Mouse (Mus musculus) stomach, embryonic 14.5 days (tissue): ENCODE measurements around the gene Shroom1. TPM values are rescaled to one million over a fixed set of nuclear protein-coding genes. Genes with fewer than 3 reads are reported as not detected.

Experiments used
- ATAC-seq: fragments of 200-750 bp; cut with Nextera tagmentation; 2 replicates; pipeline ENCODE4 v1.8.0; 2017; ENCODE audit warnings: low read depth, moderate TSS enrichment; ENCODE audit not compliant: insufficient number of reproducible peaks, insufficient read depth, low FRiP score
- H3K27ac ChIP-seq: fragments of 300-500 bp; sonication (generic); 2 replicates; pipeline ENCODE4 v1.5.1; 2014; ENCODE audit warnings: mild to moderate bottlenecking, low read length, moderate library complexity, mixed read lengths
- H3K27me3 ChIP-seq: fragments of 300-500 bp; sonication (generic); 2 replicates; pipeline ENCODE4 v1.6.1; 2014; ENCODE audit warnings: low read length, control low read depth, mixed read lengths; ENCODE audit not compliant: control insufficient read depth, insufficient read depth
- H3K36me3 ChIP-seq: fragments of 300-500 bp; sonication (generic); 2 replicates; pipeline ENCODE4 v1.6.1; 2014; ENCODE audit warnings: mild to moderate bottlenecking, control low read depth, low read length, moderate library complexity, mixed read lengths; ENCODE audit not compliant: control insufficient read depth, insufficient read depth
- H3K4me1 ChIP-seq: fragments of 300-500 bp; sonication (generic); 2 replicates; pipeline ENCODE4 v1.6.1; 2014; ENCODE audit warnings: low read length, control low read depth, mixed read lengths; ENCODE audit not compliant: control insufficient read depth, insufficient read depth
- H3K4me2 ChIP-seq: fragments of 300-500 bp; sonication (generic); replicated peaks from 2 replicates; pipeline ENCODE4 v1.6.1; 2014; ENCODE audit warnings: low read depth, low read length, control low read depth
- H3K4me3 ChIP-seq: fragments of 300-500 bp; sonication (generic); 2 replicates; pipeline ENCODE4 v1.5.1; 2014; ENCODE audit warnings: low read depth, low read length, control low read depth
- H3K9ac ChIP-seq: fragments of 300-500 bp; sonication (generic); replicated peaks from 2 replicates; pipeline ENCODE4 v1.6.1; 2014; ENCODE audit warnings: low read depth, mild to moderate bottlenecking, control low read depth, low read length, moderate library complexity, mixed read lengths
- H3K9me3 ChIP-seq: fragments of 300-500 bp; sonication (generic); 2 replicates; pipeline ENCODE4 v1.6.1; 2016; ENCODE audit warnings: low read depth, low read length, control low read depth; ENCODE audit not compliant: control insufficient read depth
- WGBS: fragments of 180-500 bp; shearing (Covaris S2); extraction: QIAGEN DNeasy Blood & Tissue Kit; methylation state at CpG from one replicate; pipeline ENCODE4 v1.1.7; 2014; 5-methylcytosine and 5-hydroxymethylcytosine counted together
- polyA plus RNA-seq: library from polyadenylated mRNA; unstranded; fragments of >200 nt; fragmentation: Nextera tagmentation; extraction: Ambion mirVana; gene quantifications from 2 replicates; pipeline ENCODE4 v1.2.1, GENCODE M21; 2014

Shroom1 gene
- polyA plus RNA-seq, 1 experiment from 2014 or later: 1.1 TPM

- no peaks in the 10 kb centered on the region for H3K36me3 ChIP-seq
- H3K4me1 ChIP-seq: no peaks in the 10 kb centered on the region
- H3K27ac ChIP-seq: no peak overlapping the region
- H3K9ac ChIP-seq: no peak overlapping the region
- no peaks in the 10 kb centered on the region for H3K9me3 ChIP-seq
- H3K27me3 ChIP-seq: no peaks in the 10 kb centered on the region
- H3K4me2 ChIP-seq: no peak overlapping the region
- no peak for ATAC-seq
- no peak overlapping the region for H3K4me3 ChIP-seq
- WGBS: 82% methylated on average over 5 of the region's 5 CpGs
Measured at GRCm38 (mm10) chr11:53503738-53504137, 46.7 kb downstream of the Shroom1 start.

GRCm38 (mm10) chr11:53504376-53504775 is 47.4 kb downstream of the Shroom1 start:
- H3K9ac ChIP-seq: no peak overlapping the region
- ATAC-seq: no peak
- WGBS: 77% methylated on average over 8 of the region's 8 CpGs
- no peak overlapping the region for H3K4me2 ChIP-seq
- H3K4me3 ChIP-seq: no peak overlapping the region
- no peaks in the 10 kb centered on the region for H3K9me3 ChIP-seq
- no peaks in the 10 kb centered on the region for H3K27me3 ChIP-seq
- H3K36me3 ChIP-seq: no peaks in the 10 kb centered on the region
- no peaks in the 10 kb centered on the region for H3K4me1 ChIP-seq
- H3K27ac ChIP-seq: no peak overlapping the region

- Histone ChIP-seq H3K4me3 (no peak overlapping the region), H3K9ac (no peak overlapping the region), H3K36me3 (no peaks in the 10 kb centered on the region), H3K27ac (no peak overlapping the region), H3K4me1 (no peaks in the 10 kb centered on the region), H3K9me3 (no peaks in the 10 kb centered on the region), H3K4me2 (no peak overlapping the region), H3K27me3 (no peaks in the 10 kb centered on the region)
- 68% methylated on average over 5 of the region's 5 CpGs for WGBS
- no peak for ATAC-seq
Measured at GRCm38 (mm10) chr11:53505026-53505663, 48.1 kb downstream of the Shroom1 start.

GRCm38 (mm10) chr11:53507098-53507805 is 50.2 kb downstream of the Shroom1 start:
- Histone ChIP-seq H3K9ac (no peak overlapping the region), H3K4me2 (no peak overlapping the region), H3K4me3 (no peak overlapping the region), H3K4me1 (no peaks in the 10 kb centered on the region), H3K36me3 (no peaks in the 10 kb centered on the region), H3K9me3 (no peaks in the 10 kb centered on the region), H3K27ac (no peak overlapping the region), H3K27me3 (no peaks in the 10 kb centered on the region)
- ATAC-seq: no peak
- WGBS: 82% methylated on average over 9 of the region's 9 CpGs

- no peaks in the 10 kb centered on the region for H3K4me1 ChIP-seq
- H3K4me2 ChIP-seq: no peak overlapping the region
- 67% methylated on average over 7 of the region's 7 CpGs for WGBS
- H3K4me3 ChIP-seq: no peak overlapping the region
- no peaks in the 10 kb centered on the region for H3K27me3 ChIP-seq
- no peak overlapping the region for H3K27ac ChIP-seq
- ATAC-seq: no peak
- H3K36me3 ChIP-seq: no peaks in the 10 kb centered on the region
- no peaks in the 10 kb centered on the region for H3K9me3 ChIP-seq
- H3K9ac ChIP-seq: no peak overlapping the region
Measured at GRCm38 (mm10) chr11:53508152-53508551, 51.1 kb downstream of the Shroom1 start.

- H3K4me2 ChIP-seq: no peak overlapping the region
- H3K27me3 ChIP-seq: no peaks in the 10 kb centered on the region
- no peak overlapping the region for H3K9ac ChIP-seq
- no peak overlapping the region for H3K4me3 ChIP-seq
- no peaks in the 10 kb centered on the region for H3K9me3 ChIP-seq
- 41% methylated on average over 3 of the region's 3 CpGs for WGBS
- ATAC-seq: no peak
- H3K4me1 ChIP-seq: no peaks in the 10 kb centered on the region
- H3K36me3 ChIP-seq: no peaks in the 10 kb centered on the region
- no peak overlapping the region for H3K27ac ChIP-seq
Measured at GRCm38 (mm10) chr11:53508591-53508990, 51.6 kb downstream of the Shroom1 start.

GRCm38 (mm10) chr11:53510351-53510750 is 53.3 kb downstream of the Shroom1 start:
- Histone ChIP-seq H3K4me1 (no peaks in the 10 kb centered on the region), H3K9me3 (no peaks in the 10 kb centered on the region), H3K27ac (no peak overlapping the region), H3K4me3 (no peak overlapping the region), H3K27me3 (no peaks in the 10 kb centered on the region), H3K36me3 (no peaks in the 10 kb centered on the region), H3K9ac (no peak overlapping the region), H3K4me2 (no peak overlapping the region)
- WGBS: 50% methylated on average over 5 of the region's 5 CpGs
- ATAC-seq: no peak

- Histone ChIP-seq H3K27ac (no peak overlapping the region), H3K4me2 (no peak overlapping the region), H3K27me3 (no peaks in the 10 kb centered on the region), H3K4me3 (no peak overlapping the region), H3K9ac (no peak overlapping the region), H3K9me3 (no peaks in the 10 kb centered on the region), H3K4me1 (peaks cover 16% of the 10 kb centered on the region; the same call in 1 of the 2 replicates), H3K36me3 (no peaks in the 10 kb centered on the region)
- 46% methylated on average over 8 of the region's 8 CpGs for WGBS
- ATAC-seq: no peak
Measured at GRCm38 (mm10) chr11:53516775-53517627, 60.0 kb downstream of the Shroom1 start.
